Mouse (Mus musculus): ENCODE results near the gene Thra. TPM values are rescaled to one million over a fixed set of nuclear protein-coding genes. Genes with fewer than 3 reads are reported as not detected.

The Thra gene
- polyA plus RNA-seq, 1 experiment from 2014 or later = 46.8 TPM

DNA sequence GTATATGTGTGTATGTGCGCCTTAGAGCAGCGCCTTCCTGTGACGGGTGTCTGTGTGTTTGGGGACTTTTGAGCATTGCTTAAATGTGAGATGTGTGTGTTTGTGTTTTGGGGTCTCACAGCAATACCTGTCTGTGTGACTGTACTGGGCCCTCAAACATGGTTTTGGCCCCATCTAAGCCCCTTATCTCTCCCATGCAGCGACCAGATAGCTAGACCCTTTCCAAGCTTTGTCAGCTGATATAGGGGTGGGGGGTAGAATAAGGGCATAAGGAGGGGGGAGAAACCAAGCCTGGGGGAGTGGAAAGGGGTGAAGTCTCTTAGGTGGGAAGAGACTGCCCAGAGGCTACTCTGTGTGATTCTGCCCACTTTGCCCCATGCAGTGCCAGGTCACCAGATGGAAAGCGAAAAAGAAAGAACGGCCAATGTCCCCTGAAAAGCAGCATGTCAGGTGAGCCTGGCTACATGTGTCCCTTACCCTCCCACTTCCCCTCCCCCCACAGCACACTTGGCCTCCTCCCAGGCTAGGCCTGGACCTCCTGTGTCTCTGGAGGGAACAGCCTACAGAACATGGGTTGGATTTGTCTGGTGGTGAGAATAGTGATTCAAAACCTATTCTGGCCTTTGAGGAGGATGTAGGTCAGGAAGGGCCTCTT is 15.4 kb downstream of the Thra start:
- peaks cover 63% of the 10 kb centered on the region for H3K36me3 ChIP-seq (ENCODE audit: insufficient read depth)
- no peaks in the 10 kb centered on the region for H3K9me3 ChIP-seq (ENCODE audit: low read depth, low read length)
- 90% methylated on average over 6 of the region's 6 CpGs for WGBS
- H3K4me2 ChIP-seq = no peak overlapping the region
- no peak for TF ChIP-seq CTCF (IDR thresholded peaks at IDR 0.05; ENCODE audit: low read depth)
- ATAC-seq (ENCODE audit: insufficient read depth) = no peak
- H3K4me1 ChIP-seq (ENCODE audit: insufficient read depth) = peaks cover 25% of the 10 kb centered on the region
- H3K4me3 ChIP-seq (ENCODE audit: low read depth, low read length) = no peak overlapping the region
- no peak for DNase-seq
- no peak overlapping the region for H3K9ac ChIP-seq
- no peaks in the 10 kb centered on the region for H3K27me3 ChIP-seq (ENCODE audit: insufficient read depth, low read length)
- no peak overlapping the region for H3K27ac ChIP-seq (ENCODE audit: low read depth)

DNA sequence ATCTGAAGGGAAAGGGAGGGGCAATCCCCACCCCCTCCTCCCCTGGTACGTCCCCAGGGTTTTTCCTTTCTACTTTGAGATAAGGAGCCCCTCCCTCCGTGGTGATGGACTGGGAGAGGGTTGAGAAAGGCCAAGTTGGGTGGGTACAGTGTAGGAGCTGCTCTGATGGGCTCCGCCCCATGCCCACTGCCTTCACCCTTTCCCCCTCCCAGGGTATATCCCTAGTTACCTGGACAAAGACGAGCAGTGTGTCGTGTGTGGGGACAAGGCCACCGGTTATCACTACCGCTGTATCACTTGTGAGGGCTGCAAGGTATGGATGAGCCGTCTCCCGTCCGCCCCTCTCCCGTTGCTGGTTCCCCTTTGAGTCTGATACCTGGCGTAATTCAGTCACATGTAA is 16.3 kb downstream of the Thra start:
- H3K9me3 ChIP-seq (ENCODE audit: low read depth, low read length) = no peaks in the 10 kb centered on the region
- no peak overlapping the region for H3K9ac ChIP-seq
- H3K4me1 ChIP-seq (ENCODE audit: insufficient read depth) = peaks cover 16% of the 10 kb centered on the region
- no peak overlapping the region for H3K27ac ChIP-seq (ENCODE audit: low read depth)
- peaks cover 71% of the 10 kb centered on the region for H3K36me3 ChIP-seq (ENCODE audit: insufficient read depth)
- WGBS = 80% methylated on average over 12 of the region's 12 CpGs
- DNase-seq = no peak
- ATAC-seq (ENCODE audit: insufficient read depth) = no peak
- no peak overlapping the region for H3K4me3 ChIP-seq (ENCODE audit: low read depth, low read length)
- H3K4me2 ChIP-seq = no peak overlapping the region
- TF ChIP-seq CTCF (IDR thresholded peaks at IDR 0.05; ENCODE audit: low read depth) = no peak
- no peaks in the 10 kb centered on the region for H3K27me3 ChIP-seq (ENCODE audit: insufficient read depth, low read length)

DNA sequence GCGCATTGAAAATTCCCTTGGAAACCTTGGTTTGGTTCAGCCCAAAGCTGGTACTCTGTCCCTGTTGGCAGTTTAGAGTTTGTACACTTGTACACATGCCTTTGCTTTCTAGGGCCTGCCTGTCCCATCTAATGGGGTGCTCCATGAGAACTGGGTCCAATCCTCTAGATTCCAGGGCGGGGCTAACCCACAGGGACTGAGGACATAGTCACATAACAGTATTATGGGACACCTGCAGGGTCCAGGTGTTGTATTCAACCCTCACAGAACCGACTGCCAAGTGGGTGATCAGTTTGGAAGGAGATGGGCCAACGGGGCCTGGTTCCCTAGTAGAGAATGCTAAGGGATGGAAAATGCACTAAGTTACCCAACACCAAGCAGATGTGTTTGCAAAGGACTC is 21.5 kb downstream of the Thra start:
- no peaks in the 10 kb centered on the region for H3K27me3 ChIP-seq (ENCODE audit: insufficient read depth, low read length)
- H3K9ac ChIP-seq = no peak overlapping the region
- DNase-seq (no peak), ATAC-seq (ENCODE audit: insufficient read depth) (no peak)
- 85% methylated on average over 4 of the region's 4 CpGs for WGBS
- H3K36me3 ChIP-seq (ENCODE audit: insufficient read depth) = peaks cover 71% of the 10 kb centered on the region
- H3K4me3 ChIP-seq (ENCODE audit: low read depth, low read length) = no peak overlapping the region
- peaks cover 17% of the 10 kb centered on the region for H3K4me1 ChIP-seq (ENCODE audit: insufficient read depth)
- TF ChIP-seq CTCF (IDR thresholded peaks at IDR 0.05; ENCODE audit: low read depth) = no peak
- no peaks in the 10 kb centered on the region for H3K9me3 ChIP-seq (ENCODE audit: low read depth, low read length)
- H3K27ac ChIP-seq (ENCODE audit: low read depth) = no peak overlapping the region
- H3K4me2 ChIP-seq = no peak overlapping the region

DNA sequence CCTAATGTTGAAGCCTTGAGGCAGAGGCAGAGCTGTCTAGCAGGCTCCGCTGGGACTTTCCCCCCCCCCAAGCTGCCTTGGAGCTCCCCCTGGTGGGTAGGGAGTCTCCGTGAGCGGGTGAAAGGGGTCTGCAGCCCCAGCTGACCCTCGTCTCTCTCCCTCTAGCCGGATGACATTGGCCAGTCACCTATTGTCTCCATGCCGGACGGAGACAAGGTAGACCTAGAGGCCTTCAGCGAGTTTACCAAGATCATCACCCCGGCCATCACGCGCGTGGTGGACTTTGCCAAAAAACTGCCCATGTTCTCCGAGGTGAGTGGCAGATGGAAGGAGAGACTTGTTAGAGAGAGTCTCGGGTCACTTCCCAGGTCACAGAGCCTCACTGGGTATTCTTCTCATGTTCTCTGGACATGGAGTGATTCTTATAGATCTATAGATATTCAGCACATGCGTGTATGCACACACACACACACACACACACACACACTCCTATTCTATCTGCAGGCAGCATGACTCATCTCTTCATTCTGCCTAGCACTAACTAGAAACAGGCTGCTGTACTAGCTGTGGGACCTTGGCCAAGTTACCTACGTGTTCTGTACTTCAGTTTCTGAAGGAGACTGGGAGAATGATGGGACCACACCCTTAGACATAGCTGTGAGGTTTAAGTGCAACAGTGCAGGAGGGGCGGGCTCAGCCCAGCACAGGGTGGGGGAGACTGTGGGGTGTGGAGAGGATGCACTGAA is 22.5 kb downstream of the Thra start:
- ATAC-seq (ENCODE audit: insufficient read depth) = no peak
- Histone ChIP-seq H3K27ac (ENCODE audit: low read depth) (peak overlapping the region; percentile 48; the same call in 1 of the 2 replicates), H3K9me3 (ENCODE audit: low read depth, low read length) (no peaks in the 10 kb centered on the region), H3K27me3 (ENCODE audit: insufficient read depth, low read length) (no peaks in the 10 kb centered on the region), H3K4me1 (ENCODE audit: insufficient read depth) (peaks cover 26% of the 10 kb centered on the region), H3K36me3 (ENCODE audit: insufficient read depth) (peaks cover 64% of the 10 kb centered on the region), H3K4me3 (ENCODE audit: low read depth, low read length) (no peak overlapping the region), H3K4me2 (no peak overlapping the region), H3K9ac (no peak overlapping the region)
- 62% methylated on average over 17 of the region's 17 CpGs for WGBS
- peak; percentile 42 for DNase-seq
- peak; percentile 62 for TF ChIP-seq CTCF (IDR thresholded peaks at IDR 0.05; ENCODE audit: low read depth)

DNA sequence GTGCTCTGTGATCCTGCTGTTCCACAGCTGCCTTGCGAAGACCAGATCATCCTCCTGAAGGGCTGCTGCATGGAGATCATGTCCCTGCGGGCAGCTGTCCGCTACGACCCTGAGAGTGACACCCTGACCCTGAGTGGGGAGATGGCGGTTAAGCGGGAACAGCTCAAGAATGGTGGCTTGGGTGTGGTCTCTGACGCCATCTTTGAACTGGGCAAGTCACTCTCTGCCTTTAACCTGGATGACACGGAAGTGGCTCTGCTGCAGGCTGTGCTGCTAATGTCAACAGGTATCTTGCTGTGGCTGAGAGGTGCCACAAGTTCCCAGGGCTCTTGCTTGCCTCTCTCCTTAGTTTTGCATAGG is 23.0 kb downstream of the Thra start:
- no peak overlapping the region for H3K4me3 ChIP-seq (ENCODE audit: low read depth, low read length)
- no peaks in the 10 kb centered on the region for H3K27me3 ChIP-seq (ENCODE audit: insufficient read depth, low read length)
- peak overlapping the region; percentile 20; the same call in 1 of the 2 replicates for H3K27ac ChIP-seq (ENCODE audit: low read depth)
- H3K4me2 ChIP-seq = no peak overlapping the region
- H3K9me3 ChIP-seq (ENCODE audit: low read depth, low read length) = no peaks in the 10 kb centered on the region
- 82% methylated on average over 8 of the region's 8 CpGs for WGBS
- no peak overlapping the region for H3K9ac ChIP-seq
- ATAC-seq (ENCODE audit: insufficient read depth) (no peak), DNase-seq (no peak)
- peaks cover 31% of the 10 kb centered on the region for H3K4me1 ChIP-seq (ENCODE audit: insufficient read depth)
- TF ChIP-seq CTCF (IDR thresholded peaks at IDR 0.05; ENCODE audit: low read depth) = no peak
- peaks cover 60% of the 10 kb centered on the region for H3K36me3 ChIP-seq (ENCODE audit: insufficient read depth)

DNA sequence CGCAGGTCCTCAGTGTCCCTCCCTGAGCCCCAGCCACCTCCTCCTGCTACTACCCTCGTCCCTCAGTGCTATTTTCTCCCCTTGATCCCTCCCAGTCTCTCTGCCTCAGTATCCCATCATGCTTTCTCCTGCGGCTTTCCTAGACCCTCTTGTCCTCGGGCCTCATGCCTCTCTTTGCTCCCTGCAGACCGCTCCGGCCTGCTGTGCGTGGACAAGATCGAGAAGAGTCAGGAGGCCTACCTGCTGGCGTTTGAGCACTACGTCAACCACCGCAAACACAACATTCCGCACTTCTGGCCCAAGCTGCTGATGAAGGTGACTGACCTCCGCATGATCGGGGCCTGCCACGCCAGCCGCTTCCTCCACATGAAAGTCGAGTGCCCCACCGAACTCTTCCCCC is 23.7 kb downstream of the Thra start:
- Histone ChIP-seq H3K9ac (no peak overlapping the region), H3K4me2 (no peak overlapping the region), H3K27ac (ENCODE audit: low read depth) (no peak overlapping the region), H3K9me3 (ENCODE audit: low read depth, low read length) (no peaks in the 10 kb centered on the region), H3K4me1 (ENCODE audit: insufficient read depth) (peaks cover 37% of the 10 kb centered on the region), H3K36me3 (ENCODE audit: insufficient read depth) (peaks cover 61% of the 10 kb centered on the region), H3K4me3 (ENCODE audit: low read depth, low read length) (no peak overlapping the region), H3K27me3 (ENCODE audit: insufficient read depth, low read length) (no peaks in the 10 kb centered on the region)
- no peak for DNase-seq
- no peak for ATAC-seq (ENCODE audit: insufficient read depth)
- no peak for TF ChIP-seq CTCF (IDR thresholded peaks at IDR 0.05; ENCODE audit: low read depth)
- 76% methylated on average over 18 of the region's 18 CpGs for WGBS

DNA sequence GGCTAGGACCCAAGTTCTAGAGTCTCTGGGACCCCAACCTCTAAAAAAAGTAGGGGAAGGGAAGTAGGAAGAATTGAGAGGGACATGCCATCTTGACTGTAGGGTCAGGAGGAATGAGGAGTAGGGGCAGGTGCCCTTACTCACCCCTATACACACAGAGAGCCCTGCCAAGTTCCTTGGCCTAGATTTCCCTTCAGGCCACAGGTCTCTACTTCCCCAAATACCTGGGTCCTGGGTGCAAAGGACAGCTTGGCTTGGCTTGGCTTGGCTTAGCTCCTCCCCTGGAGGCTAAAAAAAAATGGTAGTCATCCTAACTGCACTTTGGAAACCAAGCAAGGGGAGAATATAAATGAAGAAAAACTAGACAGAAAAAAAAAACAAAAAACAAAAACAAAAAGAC is 24.3 kb downstream of the Thra start:
- no peak for ATAC-seq (ENCODE audit: insufficient read depth)
- Histone ChIP-seq H3K27me3 (ENCODE audit: insufficient read depth, low read length) (no peaks in the 10 kb centered on the region), H3K9me3 (ENCODE audit: low read depth, low read length) (no peaks in the 10 kb centered on the region), H3K36me3 (ENCODE audit: insufficient read depth) (peaks cover 62% of the 10 kb centered on the region), H3K4me2 (no peak overlapping the region), H3K4me3 (ENCODE audit: low read depth, low read length) (no peak overlapping the region), H3K4me1 (ENCODE audit: insufficient read depth) (peaks cover 37% of the 10 kb centered on the region), H3K9ac (no peak overlapping the region), H3K27ac (ENCODE audit: low read depth) (no peak overlapping the region)
- TF ChIP-seq CTCF (IDR thresholded peaks at IDR 0.05; ENCODE audit: low read depth) = no peak
- DNase-seq = no peak

All from lung, embryonic 14.5 days (tissue).